Mouse (Mus musculus) embryonic fibroblast, embryonic 13.5 days (primary cell): Measurements from ENCODE around the gene Blvrb.

ENCODE experiments used
- CTCF ChIP-seq: IDR thresholded peaks from 2 replicates; pipeline ENCODE4 v1.5.1; 2011; ENCODE audit warnings: mild to moderate bottlenecking, control low read depth, low read length, moderate library complexity, borderline replicate concordance; ENCODE audit not compliant: insufficient read depth
- POLR2A ChIP-seq: IDR thresholded peaks from 2 replicates; pipeline ENCODE4 v1.6.1; 2011; ENCODE audit warnings: low read depth, mild to moderate bottlenecking, control low read depth, low read length, moderate library complexity

- no peak for TF ChIP-seq CTCF
- TF ChIP-seq POLR2A, result no peak
These were observed 28.4 kb downstream of the Blvrb start for GRCm38 (mm10) chr7:27476098-27476635.
